Mouse (Mus musculus) heart, embryonic 11.5 days (tissue): Measurements from ENCODE around the gene Tbc1d10a. TPM values are rescaled to one million over a fixed set of nuclear protein-coding genes. Genes with fewer than 3 reads are reported as not detected.

Experiments used
- ATAC-seq: fragments of 200-750 bp; cut with Nextera tagmentation; replicated peaks from 2 replicates; pipeline ENCODE4 v1.8.0; 2017; ENCODE audit warnings: moderate library complexity; ENCODE audit not compliant: insufficient number of reproducible peaks, low FRiP score, low TSS enrichment
- H3K27ac ChIP-seq: fragments of 300-500 bp; sonication (generic); 2 replicates; pipeline ENCODE4 v1.5.1; 2014; ENCODE audit warnings: mild to moderate bottlenecking, low read depth, low read length
- H3K27me3 ChIP-seq: fragments of 300-500 bp; sonication (generic); 2 replicates; pipeline ENCODE4 v1.6.1; 2014; ENCODE audit warnings: mild to moderate bottlenecking, low read length, mixed read lengths; ENCODE audit not compliant: control insufficient read depth, insufficient read depth
- H3K36me3 ChIP-seq: fragments of 300-500 bp; sonication (generic); 2 replicates; pipeline ENCODE4 v1.6.1; 2014; ENCODE audit warnings: mild to moderate bottlenecking, low read length, moderate library complexity, mixed read lengths; ENCODE audit not compliant: control insufficient read depth, insufficient read depth
- H3K4me1 ChIP-seq: fragments of 300-500 bp; sonication (generic); 2 replicates; pipeline ENCODE4 v1.6.1; 2014; ENCODE audit warnings: low read length; ENCODE audit not compliant: control insufficient read depth, insufficient read depth
- H3K4me2 ChIP-seq: fragments of 300-500 bp; sonication (generic); 2 replicates; pipeline ENCODE4 v1.6.1; 2014; ENCODE audit warnings: mild to moderate bottlenecking, moderate library complexity
- H3K4me3 ChIP-seq: fragments of 300-500 bp; sonication (generic); 2 replicates; pipeline ENCODE4 v1.5.1; 2014; ENCODE audit warnings: low read depth, low read length
- H3K9ac ChIP-seq: fragments of 300-500 bp; sonication (generic); 2 replicates; pipeline ENCODE4 v1.6.1; 2014; ENCODE audit warnings: mild to moderate bottlenecking, low read depth, low read length, moderate library complexity
- H3K9me3 ChIP-seq: fragments of 300-500 bp; sonication (generic); replicated peaks from 2 replicates; pipeline ENCODE4 v1.6.1; 2016; ENCODE audit warnings: low read length; ENCODE audit not compliant: control insufficient read depth
- WGBS: fragments of 180-500 bp; shearing (Covaris S2); extraction: QIAGEN DNeasy Blood & Tissue Kit; methylation state at CpG from one replicate; pipeline ENCODE4 v1.1.7; 2014; ENCODE audit not compliant: insufficient replicate concordance; 5-methylcytosine and 5-hydroxymethylcytosine counted together
- polyA plus RNA-seq: library from polyadenylated mRNA; unstranded; fragments of >200 nt; fragmentation: Nextera tagmentation; extraction: Ambion mirVana; gene quantifications from 2 replicates; pipeline ENCODE4 v1.2.1, GENCODE M21; 2014

Gene Tbc1d10a
- polyA plus RNA-seq, 1 experiment from 2014 or later, result 10.1 TPM

GRCm38 (mm10) chr11:4220443-4221400 is 34.1 kb downstream of the Tbc1d10a start:
- Histone ChIP-seq H3K27me3 (0 out of 2 replicates have a peak, but pooled peaks cover 9% of the 10 kb centered on the region), H3K4me2 (no peak overlapping the region), H3K27ac (no peak overlapping the region), H3K4me3 (no peak overlapping the region), H3K36me3 (no peaks in the 10 kb centered on the region), H3K9me3 (0 out of 2 replicates have a peak, but pooled peaks cover 2% of the 10 kb centered on the region), H3K4me1 (0 out of 2 replicates have a peak, but pooled peaks cover 10% of the 10 kb centered on the region), H3K9ac (no peak overlapping the region)
- ATAC-seq, result no peak
- 48% methylated on average over 28 of the region's 28 CpGs for WGBS

GRCm38 (mm10) chr11:4222046-4222950 is 35.7 kb downstream of the Tbc1d10a start:
- Histone ChIP-seq H3K27me3 (0 out of 2 replicates have a peak, but pooled peaks cover 9% of the 10 kb centered on the region), H3K36me3 (no peaks in the 10 kb centered on the region), H3K4me2 (no peak overlapping the region), H3K27ac (no peak overlapping the region), H3K9ac (no peak overlapping the region), H3K9me3 (0 out of 2 replicates have a peak, but pooled peaks cover 2% of the 10 kb centered on the region), H3K4me3 (no peak overlapping the region), H3K4me1 (0 out of 2 replicates have a peak, but pooled peaks cover 6% of the 10 kb centered on the region)
- ATAC-seq, result no peak
- WGBS, result 75% methylated on average over 17 of the region's 17 CpGs

GRCm38 (mm10) chr11:4223393-4224188 is 37.0 kb downstream of the Tbc1d10a start:
- H3K27ac ChIP-seq, result peak overlapping the region; percentile 41; the same call in 1 of the 2 replicates

GRCm38 (mm10) chr11:4224223-4224622 is 37.6 kb downstream of the Tbc1d10a start:
- H3K4me3 ChIP-seq, result peak overlapping the region; percentile 16; the same call in 1 of the 2 replicates
- H3K9me3 ChIP-seq, result no peaks in the 10 kb centered on the region
- ATAC-seq, result no peak
- 0 out of 2 replicates have a peak, but pooled peaks cover 2% of the 10 kb centered on the region for H3K4me1 ChIP-seq
- 0 out of 2 replicates have a peak, but pooled peaks cover 2% of the 10 kb centered on the region for H3K27me3 ChIP-seq
- peak overlapping the region; percentile 63 for H3K9ac ChIP-seq
- H3K36me3 ChIP-seq, result no peaks in the 10 kb centered on the region
- H3K4me2 ChIP-seq, result peak overlapping the region; percentile 47
- peak overlapping the region; percentile 41; the same call in 1 of the 2 replicates for H3K27ac ChIP-seq
- 28% methylated on average over 2 of the region's 2 CpGs for WGBS

More at GRCm38 (mm10) chr11:4223393-4224188, 37.0 kb downstream of the Tbc1d10a start:
- H3K36me3 ChIP-seq, result no peaks in the 10 kb centered on the region
- peak overlapping the region; percentile 16; the same call in 1 of the 2 replicates for H3K4me3 ChIP-seq
- peak overlapping the region; percentile 13; the same call in 1 of the 2 replicates for H3K9ac ChIP-seq
- H3K9me3 ChIP-seq, result no peaks in the 10 kb centered on the region
- no peak overlapping the region for H3K4me2 ChIP-seq
- H3K4me1 ChIP-seq, result 0 out of 2 replicates have a peak, but pooled peaks cover 2% of the 10 kb centered on the region
- WGBS, result 21% methylated on average over 7 of the region's 7 CpGs
- ATAC-seq, result peak; percentile 84
- H3K27me3 ChIP-seq, result 0 out of 2 replicates have a peak, but pooled peaks cover 3% of the 10 kb centered on the region

GRCm38 (mm10) chr11:4226569-4227325 is 40.2 kb downstream of the Tbc1d10a start:
- Histone ChIP-seq H3K9ac (no peak overlapping the region), H3K9me3 (no peaks in the 10 kb centered on the region), H3K4me1 (0 out of 2 replicates have a peak, but pooled peaks cover 2% of the 10 kb centered on the region), H3K4me3 (no peak overlapping the region), H3K27ac (no peak overlapping the region), H3K4me2 (peak overlapping the region; percentile 14; the same call in 1 of the 2 replicates), H3K36me3 (no peaks in the 10 kb centered on the region), H3K27me3 (0 out of 2 replicates have a peak, but pooled peaks cover 2% of the 10 kb centered on the region)
- ATAC-seq, result no peak
- 75% methylated on average over 5 of the region's 5 CpGs for WGBS

- H3K4me1 ChIP-seq, result 0 out of 2 replicates have a peak, but pooled peaks cover 2% of the 10 kb centered on the region
- H3K27me3 ChIP-seq, result no peaks in the 10 kb centered on the region
- no peak overlapping the region for H3K4me3 ChIP-seq
- no peaks in the 10 kb centered on the region for H3K9me3 ChIP-seq
- H3K9ac ChIP-seq, result no peak overlapping the region
- H3K36me3 ChIP-seq, result no peaks in the 10 kb centered on the region
- no peak overlapping the region for H3K4me2 ChIP-seq
- no peak for ATAC-seq
- WGBS, result 40% methylated on average over 8 of the region's 8 CpGs
- H3K27ac ChIP-seq, result no peak overlapping the region
Measured at GRCm38 (mm10) chr11:4228463-4228862, 41.9 kb downstream of the Tbc1d10a start.

GRCm38 (mm10) chr11:4229841-4230240 is 43.3 kb downstream of the Tbc1d10a start:
- H3K4me3 ChIP-seq, result no peak overlapping the region
- no peak overlapping the region for H3K4me2 ChIP-seq
- no peaks in the 10 kb centered on the region for H3K27me3 ChIP-seq
- H3K9ac ChIP-seq, result 0 out of 2 replicates have a peak overlapping the region, but pooled peaks have one; percentile 22
- 0 out of 2 replicates have a peak, but pooled peaks cover 2% of the 10 kb centered on the region for H3K4me1 ChIP-seq
- no peaks in the 10 kb centered on the region for H3K36me3 ChIP-seq
- no peak overlapping the region for H3K27ac ChIP-seq
- WGBS, result 52% methylated on average over 4 of the region's 4 CpGs
- H3K9me3 ChIP-seq, result no peaks in the 10 kb centered on the region
- ATAC-seq, result no peak
